Mouse (Mus musculus) erythroblast, embryonic 14.5 days (primary cell): ENCODE results near the gene Sri. TPM values are rescaled to one million over a fixed set of nuclear protein-coding genes. Genes with fewer than 3 reads are reported as not detected.

Experiments used
- H3K27me3 ChIP-seq: 2 replicates; pipeline ENCODE4 v1.6.1; 2012; ENCODE audit warnings: inconsistent platforms; ENCODE audit not compliant: control insufficient read depth
- H3K36me3 ChIP-seq: 2 replicates; pipeline ENCODE4 v1.6.1; 2012; ENCODE audit warnings: mild to moderate bottlenecking, inconsistent platforms; ENCODE audit not compliant: control insufficient read depth
- H3K4me1 ChIP-seq: 2 replicates; pipeline ENCODE4 v1.6.1; 2012; ENCODE audit warnings: inconsistent platforms; ENCODE audit not compliant: control insufficient read depth
- H3K4me3 ChIP-seq: replicated peaks from 2 replicates; pipeline ENCODE3; 2012; ENCODE audit warnings: moderate library complexity, mild to moderate bottlenecking, inconsistent platforms
- H3K9me3 ChIP-seq: 2 replicates; pipeline ENCODE4 v1.6.1; 2012; ENCODE audit warnings: low read length, inconsistent platforms, mixed read lengths; ENCODE audit not compliant: control insufficient read depth
- GATA1 ChIP-seq: IDR thresholded peaks from 2 replicates; pipeline ENCODE4 v1.6.1; 2012; ENCODE audit warnings: low read length, inconsistent platforms, mixed read lengths
- TAL1 ChIP-seq: IDR thresholded peaks from 3 replicates; pipeline ENCODE4 v1.6.1; 2012; ENCODE audit warnings: low read length, inconsistent platforms, mixed read lengths
- polyA plus RNA-seq: library from polyadenylated mRNA; stranded (reverse); fragments of >175 nt; gene quantifications from 2 replicates; pipeline ENCODE4 v1.2.3, GENCODE M21; 2012

The Sri gene
- polyA plus RNA-seq, 1 experiment = 38.7 TPM

- Histone ChIP-seq H3K36me3 (no peaks in the 10 kb centered on the region), H3K4me1 (no peaks in the 10 kb centered on the region), H3K4me3 (no peak overlapping the region), H3K9me3 (no peaks in the 10 kb centered on the region), H3K27me3 (no peaks in the 10 kb centered on the region)
- TF ChIP-seq TAL1 (no peak), GATA1 (no peak)
Measured at GRCm38 (mm10) chr5:8094921-8095320, 49.0 kb downstream of the Sri start.

GRCm38 (mm10) chr5:8095689-8096088, 49.8 kb downstream of the Sri start:
- Histone ChIP-seq H3K36me3 (no peaks in the 10 kb centered on the region), H3K4me1 (no peaks in the 10 kb centered on the region), H3K4me3 (no peak overlapping the region), H3K9me3 (no peaks in the 10 kb centered on the region), H3K27me3 (no peaks in the 10 kb centered on the region)
- TF ChIP-seq GATA1 (no peak), TAL1 (no peak)

DNA sequence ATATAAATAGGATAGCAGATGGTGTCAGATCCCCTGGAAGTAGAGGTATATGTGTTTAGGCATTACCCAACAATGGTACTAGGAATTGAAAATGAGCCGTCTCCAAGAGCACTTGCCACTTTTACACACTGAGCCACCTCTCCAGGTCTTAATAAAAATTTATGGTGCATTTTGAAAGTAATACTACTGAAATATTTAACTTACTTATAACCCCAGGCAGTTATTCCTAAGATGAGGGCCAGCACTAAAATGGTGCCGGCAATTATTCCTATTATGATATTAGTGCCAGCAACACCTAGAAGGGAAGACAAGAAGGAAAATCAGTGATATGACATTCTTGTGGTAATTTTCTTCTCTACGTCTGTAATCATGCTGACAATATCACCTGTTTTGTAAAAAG, 65.8 kb downstream of the Sri start:
- H3K36me3 ChIP-seq = no peaks in the 10 kb centered on the region
- no peak overlapping the region for H3K4me3 ChIP-seq
- TF ChIP-seq TAL1 (no peak), GATA1 (no peak)
- H3K27me3 ChIP-seq = no peaks in the 10 kb centered on the region
- H3K4me1 ChIP-seq = no peaks in the 10 kb centered on the region
- no peaks in the 10 kb centered on the region for H3K9me3 ChIP-seq

- Histone ChIP-seq H3K4me1 (no peaks in the 10 kb centered on the region), H3K9me3 (no peaks in the 10 kb centered on the region), H3K4me3 (no peak overlapping the region), H3K36me3 (no peaks in the 10 kb centered on the region), H3K27me3 (no peaks in the 10 kb centered on the region)
- no peak for TF ChIP-seq TAL1
- no peak for TF ChIP-seq GATA1
Measured at GRCm38 (mm10) chr5:8112246-8112645, 66.4 kb downstream of the Sri start.

- H3K4me1 ChIP-seq = no peaks in the 10 kb centered on the region
- no peaks in the 10 kb centered on the region for H3K27me3 ChIP-seq
- TF ChIP-seq TAL1 (no peak), GATA1 (no peak)
- no peaks in the 10 kb centered on the region for H3K36me3 ChIP-seq
- no peak overlapping the region for H3K4me3 ChIP-seq
- H3K9me3 ChIP-seq = no peaks in the 10 kb centered on the region
Measured at GRCm38 (mm10) chr5:8116561-8117168, 70.8 kb downstream of the Sri start.

Other genes starting within 250 kb of the Sri start
- gene Steap4, start 85.6 kb upstream of the Sri start, polyA plus RNA-seq = 0.01 TPM in 1 of 2 replicates, not detected in the other